In genomic region chr13:31179407-31180001, GRCm38 (mm10) we compare ENCODE assay signal across 9 mouse cellular contexts.
DNase-seq lines count a peak whose midpoint lies in the region; ATAC-seq and TF ChIP-seq lines count a peak whose summit lies in the region.
"Had no signal": no experiment of that assay in that cellular context is flagged by ENCODE, and none has a peak within 500 bp of the region (broad histone marks: within the 10 kb centered on the region; RNA-seq: fewer than 3 reads in every experiment).

No protein-coding gene starts in this region.

- DNase-seq in lung, embryonic 14.5 days: peak; percentile 34
- DNase-seq in lung, postnatal 10 days: no peak
- DNase-seq in embryo, embryonic 10.5 days (ENCODE audit: low spot score): peak; percentile 29
- DNase-seq in induced T-regulatory cell, adult 2 months (ENCODE audit: low read depth): peak; percentile 1
- DNase-seq in left cerebral cortex, postnatal 25 days (ENCODE audit: low spot score in 2 of 2): peak; percentile 31 to 60
- DNase-seq in T-cell, adult 2 months (ENCODE audit: low spot score): no peak

- peak; percentile 63 for ATAC-seq in lung, embryonic 14.5 days (ENCODE audit: insufficient read depth)
- peak; percentile 64; the same call in 1 of the 2 replicates for ATAC-seq in midbrain, embryonic 16.5 days
- no peak for ATAC-seq in megakaryocyte, adult 5-6 weeks (ENCODE audit: poor library complexity, severe bottlenecking)

- no peaks in the 10 kb centered on the region for H3K36me3 ChIP-seq in lung, embryonic 14.5 days (ENCODE audit: insufficient read depth)
- no peaks in the 10 kb centered on the region for H3K36me3 ChIP-seq in midbrain, embryonic 16.5 days (ENCODE audit: control insufficient read depth, insufficient read depth, low read length)
- H3K36me3 ChIP-seq: hindbrain, embryonic 15.5 days had no signal

- intact Hi-C loops in left cerebral cortex, postnatal 25 days (cut with DNase I): no loop called here

- 32% methylated on average over 12 of the region's 12 CpGs for WGBS in lung, embryonic 14.5 days
- WGBS in midbrain, embryonic 16.5 days: 44% methylated on average over 12 of the region's 12 CpGs

- no peaks in the 10 kb centered on the region for H3K4me1 ChIP-seq in lung, embryonic 14.5 days (ENCODE audit: insufficient read depth)
- H3K4me1 ChIP-seq in midbrain, embryonic 16.5 days (ENCODE audit: control insufficient read depth, insufficient read depth, low read length): no peaks in the 10 kb centered on the region; the same call in 1 of the 2 replicates

- H3K9ac ChIP-seq in lung, embryonic 14.5 days: no peak overlapping the region
- H3K9ac ChIP-seq in midbrain, embryonic 16.5 days (ENCODE audit: low read depth, low read length): 0 out of 2 replicates have a peak overlapping the region, but pooled peaks have one; percentile 10
- H3K9ac ChIP-seq: hindbrain, embryonic 15.5 days had no signal

- H3K27ac ChIP-seq in lung, embryonic 14.5 days (ENCODE audit: low read depth): peak overlapping the region; percentile 8; the same call in 1 of the 2 replicates
- H3K27ac ChIP-seq in midbrain, embryonic 16.5 days (ENCODE audit: low read length): no peak overlapping the region
- H3K27ac ChIP-seq: hindbrain, embryonic 15.5 days had no signal

- no peaks in the 10 kb centered on the region for H3K9me3 ChIP-seq in lung, embryonic 14.5 days (ENCODE audit: low read depth, low read length)
- peaks cover 4% of the 10 kb centered on the region; the same call in 1 of the 2 replicates for H3K9me3 ChIP-seq in midbrain, embryonic 16.5 days (replicated peaks; ENCODE audit: control insufficient read depth, low read length, poor library complexity, severe bottlenecking)
- H3K9me3 ChIP-seq: hindbrain, embryonic 15.5 days had no signal

- H3K27me3 ChIP-seq in lung, embryonic 14.5 days (ENCODE audit: insufficient read depth, low read length): no peaks in the 10 kb centered on the region
- H3K27me3 ChIP-seq in midbrain, embryonic 16.5 days (ENCODE audit: control insufficient read depth, insufficient read depth, low read depth, low read length): no peaks in the 10 kb centered on the region
- H3K27me3 ChIP-seq: hindbrain, embryonic 15.5 days had no signal

- no peak for TF ChIP-seq CTCF in lung, embryonic 14.5 days (IDR thresholded peaks at IDR 0.05; ENCODE audit: low read depth)

- H3K4me2 ChIP-seq in lung, embryonic 14.5 days: no peak overlapping the region
- no peak overlapping the region for H3K4me2 ChIP-seq in midbrain, embryonic 16.5 days (ENCODE audit: low read length)
- H3K4me2 ChIP-seq: hindbrain, embryonic 15.5 days had no signal

- no peak overlapping the region for H3K4me3 ChIP-seq in lung, embryonic 14.5 days (ENCODE audit: low read depth, low read length)
- no peak overlapping the region for H3K4me3 ChIP-seq in midbrain, embryonic 16.5 days (ENCODE audit: low read depth, low read length)
- H3K4me3 ChIP-seq: hindbrain, embryonic 15.5 days had no signal

Comparison
In these comparisons a context has a peak if more than half of its experiments do, and no peak if none do; other contexts are left out.
1. DNase-seq: peak in lung, embryonic 14.5 days (single experiment), embryo, embryonic 10.5 days (single experiment), induced T-regulatory cell, adult 2 months (single experiment) and left cerebral cortex, postnatal 25 days (2 of 2); none in lung, postnatal 10 days (single experiment) and T-cell, adult 2 months (single experiment).